Mouse (Mus musculus): Measurements from ENCODE around the gene Sorcs1. TPM values are rescaled to one million over a fixed set of nuclear protein-coding genes. Genes with fewer than 3 reads are reported as not detected.

Gene Sorcs1
- polyA plus RNA-seq, 1 experiment from 2014 or later = 2.7 TPM

DNA sequence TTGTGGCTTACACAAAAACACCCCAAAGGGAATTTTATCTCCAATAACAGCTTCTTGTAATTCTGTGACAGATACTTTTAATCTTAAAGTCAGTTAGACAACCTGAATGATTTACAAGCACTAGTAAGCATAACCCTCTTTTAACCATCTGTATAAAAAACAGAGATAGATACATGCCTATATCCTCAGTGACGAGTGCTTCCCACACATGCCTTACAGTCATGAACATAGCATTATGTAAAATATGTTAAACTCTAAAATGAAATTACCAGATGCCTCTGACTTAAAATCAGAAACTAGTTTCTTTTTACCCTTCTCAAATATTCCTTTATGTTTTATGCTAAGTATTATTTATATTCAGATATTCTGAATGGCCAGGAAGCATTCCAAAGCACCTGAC is 175.6 kb downstream of the Sorcs1 start:
- Histone ChIP-seq H3K4me3 (ENCODE audit: low read length) (no peak overlapping the region), H3K4me2 (replicated peaks; ENCODE audit: low read depth, low read length) (no peak overlapping the region), H3K4me1 (ENCODE audit: insufficient read depth, low read length) (0 out of 2 replicates have a peak, but pooled peaks cover 2% of the 10 kb centered on the region), H3K27ac (ENCODE audit: low read length) (no peak overlapping the region), H3K27me3 (ENCODE audit: insufficient read depth, low read length) (no peaks in the 10 kb centered on the region), H3K9ac (replicated peaks; ENCODE audit: low read length) (no peak overlapping the region), H3K9me3 (ENCODE audit: low read length) (no peaks in the 10 kb centered on the region), H3K36me3 (ENCODE audit: insufficient read depth, low read length) (no peaks in the 10 kb centered on the region)
- 86% methylated on average over 1 of the region's 1 CpGs for WGBS
- no peak for ATAC-seq (ENCODE audit: low FRiP score, low TSS enrichment)

GRCm38 (mm10) chr19:50491121-50491520 is 187.3 kb downstream of the Sorcs1 start:
- ATAC-seq (ENCODE audit: low FRiP score, low TSS enrichment) = no peak

DNA sequence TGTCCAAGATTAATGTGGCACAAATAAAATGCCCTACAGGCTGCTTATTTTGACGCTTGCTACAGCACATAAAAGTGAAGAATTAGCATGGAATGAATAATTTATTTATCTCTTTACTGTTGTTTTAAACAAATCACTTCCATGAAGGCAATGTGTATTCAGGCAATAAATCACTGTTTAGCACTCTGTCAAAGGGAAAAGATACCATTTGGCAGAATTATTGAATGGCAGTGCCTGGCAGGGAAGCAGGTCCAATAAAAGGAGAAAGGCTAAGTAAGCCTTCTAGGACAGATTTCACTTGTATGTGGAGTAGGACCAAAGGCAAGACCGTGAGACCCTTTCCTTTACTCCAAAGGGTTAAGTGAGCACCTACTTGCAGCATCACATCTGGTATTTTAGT is 187.7 kb downstream of the Sorcs1 start:
- no peak overlapping the region for H3K27ac ChIP-seq (ENCODE audit: low read length)
- H3K9me3 ChIP-seq (ENCODE audit: low read length) = no peaks in the 10 kb centered on the region
- H3K4me1 ChIP-seq (ENCODE audit: insufficient read depth, low read length) = no peaks in the 10 kb centered on the region
- no peak overlapping the region for H3K4me2 ChIP-seq (replicated peaks; ENCODE audit: low read depth, low read length)
- no peak for ATAC-seq (ENCODE audit: low FRiP score, low TSS enrichment)
- no peak overlapping the region for H3K4me3 ChIP-seq (ENCODE audit: low read length)
- no peak overlapping the region for H3K9ac ChIP-seq (replicated peaks; ENCODE audit: low read length)
- no peaks in the 10 kb centered on the region for H3K36me3 ChIP-seq (ENCODE audit: insufficient read depth, low read length)
- 41% methylated on average over 2 of the region's 2 CpGs for WGBS
- no peaks in the 10 kb centered on the region for H3K27me3 ChIP-seq (ENCODE audit: insufficient read depth, low read length)

More at GRCm38 (mm10) chr19:50491121-50491520, 187.3 kb downstream of the Sorcs1 start:
- Histone ChIP-seq H3K27ac (ENCODE audit: low read length) (no peak overlapping the region), H3K27me3 (ENCODE audit: insufficient read depth, low read length) (no peaks in the 10 kb centered on the region), H3K9ac (replicated peaks; ENCODE audit: low read length) (no peak overlapping the region), H3K4me1 (ENCODE audit: insufficient read depth, low read length) (no peaks in the 10 kb centered on the region), H3K4me2 (replicated peaks; ENCODE audit: low read depth, low read length) (no peak overlapping the region), H3K36me3 (ENCODE audit: insufficient read depth, low read length) (no peaks in the 10 kb centered on the region), H3K4me3 (ENCODE audit: low read length) (no peak overlapping the region), H3K9me3 (ENCODE audit: low read length) (no peaks in the 10 kb centered on the region)
- WGBS = 91% methylated on average over 3 of the region's 3 CpGs

GRCm38 (mm10) chr19:50489786-50490185 is 188.7 kb downstream of the Sorcs1 start:
- H3K27ac ChIP-seq (ENCODE audit: low read length) = no peak overlapping the region
- no peak overlapping the region for H3K4me3 ChIP-seq (ENCODE audit: low read length)
- ATAC-seq (ENCODE audit: low FRiP score, low TSS enrichment) = no peak
- H3K4me2 ChIP-seq (replicated peaks; ENCODE audit: low read depth, low read length) = no peak overlapping the region
- no peaks in the 10 kb centered on the region for H3K27me3 ChIP-seq (ENCODE audit: insufficient read depth, low read length)
- H3K9ac ChIP-seq (replicated peaks; ENCODE audit: low read length) = no peak overlapping the region
- H3K4me1 ChIP-seq (ENCODE audit: insufficient read depth, low read length) = no peaks in the 10 kb centered on the region
- no peaks in the 10 kb centered on the region for H3K9me3 ChIP-seq (ENCODE audit: low read length)
- no peaks in the 10 kb centered on the region for H3K36me3 ChIP-seq (ENCODE audit: insufficient read depth, low read length)
- WGBS = 69% methylated on average over 3 of the region's 3 CpGs

DNA sequence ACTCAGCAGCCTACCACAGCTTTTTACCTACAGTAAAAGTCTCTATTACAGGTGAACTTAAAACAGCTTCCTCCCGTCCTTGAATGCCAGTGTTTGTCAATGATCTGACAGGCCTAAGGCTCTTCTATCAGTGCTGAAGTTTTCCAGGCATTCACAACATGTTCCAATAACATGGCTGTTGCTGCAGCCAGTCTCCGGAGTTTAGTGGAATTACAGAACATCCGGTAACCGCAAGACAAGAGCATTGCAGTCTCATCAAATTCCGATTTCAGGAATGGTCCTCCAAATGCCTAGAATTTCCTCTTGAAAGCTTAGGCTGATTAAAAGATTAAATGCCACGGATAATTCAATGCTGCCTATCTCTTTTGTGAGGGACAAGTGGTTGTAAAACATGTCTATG is 190.0 kb downstream of the Sorcs1 start:
- Histone ChIP-seq H3K9me3 (ENCODE audit: low read length) (no peaks in the 10 kb centered on the region), H3K4me3 (ENCODE audit: low read length) (no peak overlapping the region), H3K27me3 (ENCODE audit: insufficient read depth, low read length) (no peaks in the 10 kb centered on the region), H3K36me3 (ENCODE audit: insufficient read depth, low read length) (no peaks in the 10 kb centered on the region), H3K27ac (ENCODE audit: low read length) (no peak overlapping the region), H3K4me2 (replicated peaks; ENCODE audit: low read depth, low read length) (no peak overlapping the region), H3K9ac (replicated peaks; ENCODE audit: low read length) (no peak overlapping the region), H3K4me1 (ENCODE audit: insufficient read depth, low read length) (no peaks in the 10 kb centered on the region)
- WGBS = 75% methylated on average over 6 of the region's 6 CpGs
- no peak for ATAC-seq (ENCODE audit: low FRiP score, low TSS enrichment)

GRCm38 (mm10) chr19:50487768-50488167 is 190.7 kb downstream of the Sorcs1 start:
- Histone ChIP-seq H3K27me3 (ENCODE audit: insufficient read depth, low read length) (no peaks in the 10 kb centered on the region), H3K9ac (replicated peaks; ENCODE audit: low read length) (no peak overlapping the region), H3K9me3 (ENCODE audit: low read length) (no peaks in the 10 kb centered on the region), H3K4me1 (ENCODE audit: insufficient read depth, low read length) (no peaks in the 10 kb centered on the region), H3K4me3 (ENCODE audit: low read length) (no peak overlapping the region), H3K36me3 (ENCODE audit: insufficient read depth, low read length) (no peaks in the 10 kb centered on the region), H3K27ac (ENCODE audit: low read length) (no peak overlapping the region), H3K4me2 (replicated peaks; ENCODE audit: low read depth, low read length) (no peak overlapping the region)
- no peak for ATAC-seq (ENCODE audit: low FRiP score, low TSS enrichment)
- 59% methylated on average over 11 of the region's 11 CpGs for whole genome bisulfite sequencing

DNA sequence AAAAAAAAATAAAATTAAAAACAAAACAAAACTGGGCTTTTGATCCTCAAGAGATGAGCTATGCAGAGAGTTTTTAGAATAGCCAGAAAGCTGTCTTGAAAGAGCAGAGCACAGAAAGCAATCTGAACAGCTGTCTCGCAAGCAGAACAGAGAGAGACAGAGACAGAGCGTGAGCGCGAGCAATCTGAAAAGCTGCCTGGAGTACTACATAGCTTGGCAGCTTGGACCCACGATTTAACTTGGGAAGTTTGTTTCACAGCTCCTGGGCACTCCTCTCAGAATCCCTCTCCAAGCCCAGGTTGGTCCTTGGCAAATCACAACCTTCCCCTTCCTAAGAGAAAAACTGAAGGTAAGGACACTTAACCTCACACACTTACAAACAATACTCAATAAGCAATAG is 192.1 kb downstream of the Sorcs1 start:
- H3K9me3 ChIP-seq (ENCODE audit: low read length) = no peaks in the 10 kb centered on the region
- no peaks in the 10 kb centered on the region for H3K36me3 ChIP-seq (ENCODE audit: insufficient read depth, low read length)
- H3K4me1 ChIP-seq (ENCODE audit: insufficient read depth, low read length) = no peaks in the 10 kb centered on the region
- H3K4me3 ChIP-seq (ENCODE audit: low read length) = no peak overlapping the region
- no peaks in the 10 kb centered on the region for H3K27me3 ChIP-seq (ENCODE audit: insufficient read depth, low read length)
- H3K9ac ChIP-seq (replicated peaks; ENCODE audit: low read length) = no peak overlapping the region
- no peak for ATAC-seq (ENCODE audit: low FRiP score, low TSS enrichment)
- H3K27ac ChIP-seq (ENCODE audit: low read length) = no peak overlapping the region
- 89% methylated on average over 5 of the region's 5 CpGs for WGBS
- no peak overlapping the region for H3K4me2 ChIP-seq (replicated peaks; ENCODE audit: low read depth, low read length)

DNA sequence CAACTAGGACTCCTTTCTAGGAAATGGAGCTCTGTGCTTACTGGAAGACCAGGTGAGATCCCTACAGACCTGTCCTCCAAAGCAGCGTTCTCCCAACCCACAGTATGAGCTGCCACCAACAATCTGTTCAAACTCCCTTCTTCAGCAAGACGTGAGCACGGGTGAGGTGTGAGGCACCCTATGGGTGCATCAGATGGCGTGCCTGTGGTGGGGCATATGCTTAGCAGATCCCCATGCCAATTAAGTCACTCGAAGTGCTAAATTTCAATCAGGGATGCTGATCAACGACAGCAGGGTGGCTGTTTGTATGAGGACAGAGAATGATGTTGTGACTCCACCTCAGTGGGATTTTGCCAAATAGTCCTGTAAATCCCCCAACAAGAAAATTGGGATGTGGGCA is 201.7 kb downstream of the Sorcs1 start:
- Histone ChIP-seq H3K4me1 (ENCODE audit: insufficient read depth, low read length) (no peaks in the 10 kb centered on the region), H3K4me2 (replicated peaks; ENCODE audit: low read depth, low read length) (no peak overlapping the region), H3K9me3 (ENCODE audit: low read length) (no peaks in the 10 kb centered on the region), H3K36me3 (ENCODE audit: insufficient read depth, low read length) (no peaks in the 10 kb centered on the region), H3K27me3 (ENCODE audit: insufficient read depth, low read length) (no peaks in the 10 kb centered on the region), H3K27ac (ENCODE audit: low read length) (no peak overlapping the region), H3K9ac (replicated peaks; ENCODE audit: low read length) (no peak overlapping the region), H3K4me3 (ENCODE audit: low read length) (no peak overlapping the region)
- no peak for ATAC-seq (ENCODE audit: low FRiP score, low TSS enrichment)
- 91% methylated on average over 6 of the region's 6 CpGs for WGBS

DNA sequence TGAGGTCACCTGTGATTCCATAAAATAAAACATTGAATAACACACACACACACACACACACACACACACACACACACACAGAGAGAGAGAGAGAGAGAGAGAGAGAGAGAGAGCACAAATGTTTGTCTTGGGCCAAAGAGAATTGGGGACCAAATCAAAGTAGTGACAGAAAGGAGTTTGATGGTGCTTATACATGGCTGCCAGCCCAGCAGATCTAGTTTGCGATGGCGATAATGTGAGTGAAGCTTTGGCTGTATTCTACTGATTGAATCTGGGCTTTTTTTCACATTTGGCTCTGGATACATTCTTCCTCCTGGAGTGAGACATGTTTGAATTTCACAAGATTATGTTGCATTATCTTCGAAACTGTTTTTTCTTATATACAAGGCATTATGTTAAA is 209.9 kb downstream of the Sorcs1 start:
- Histone ChIP-seq H3K9me3 (ENCODE audit: low read length) (no peaks in the 10 kb centered on the region), H3K27me3 (ENCODE audit: insufficient read depth, low read length) (no peaks in the 10 kb centered on the region), H3K4me1 (ENCODE audit: insufficient read depth, low read length) (no peaks in the 10 kb centered on the region; the same call in 1 of the 2 replicates), H3K4me3 (ENCODE audit: low read length) (no peak overlapping the region), H3K36me3 (ENCODE audit: insufficient read depth, low read length) (no peaks in the 10 kb centered on the region), H3K4me2 (replicated peaks; ENCODE audit: low read depth, low read length) (no peak overlapping the region), H3K27ac (ENCODE audit: low read length) (no peak overlapping the region), H3K9ac (replicated peaks; ENCODE audit: low read length) (no peak overlapping the region)
- ATAC-seq (ENCODE audit: low FRiP score, low TSS enrichment) = no peak
- whole genome bisulfite sequencing = 93% methylated on average over 3 of the region's 3 CpGs

DNA sequence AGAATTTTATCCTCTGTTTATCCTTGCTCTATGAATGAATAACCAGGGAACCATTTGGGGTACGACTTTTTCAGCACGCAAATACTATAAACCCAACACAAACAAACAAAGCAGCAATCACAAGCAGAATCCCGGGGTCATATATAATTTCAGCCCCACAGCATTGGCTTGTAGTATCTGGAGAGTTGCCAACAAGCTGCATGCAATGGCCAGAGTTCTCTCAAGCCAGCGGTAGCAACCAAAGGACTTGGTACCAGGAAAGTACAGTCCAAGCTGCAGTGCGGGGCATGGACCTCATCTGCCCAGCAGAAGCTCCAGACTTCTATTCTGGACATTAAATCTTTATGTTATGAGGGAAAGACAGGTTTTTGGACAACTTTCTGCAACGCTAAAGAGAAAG is 213.6 kb downstream of the Sorcs1 start:
- Histone ChIP-seq H3K4me2 (replicated peaks; ENCODE audit: low read depth, low read length) (no peak overlapping the region), H3K4me3 (ENCODE audit: low read length) (no peak overlapping the region), H3K27me3 (ENCODE audit: insufficient read depth, low read length) (no peaks in the 10 kb centered on the region), H3K36me3 (ENCODE audit: insufficient read depth, low read length) (no peaks in the 10 kb centered on the region), H3K27ac (ENCODE audit: low read length) (no peak overlapping the region), H3K9ac (replicated peaks; ENCODE audit: low read length) (no peak overlapping the region), H3K4me1 (ENCODE audit: insufficient read depth, low read length) (no peaks in the 10 kb centered on the region; the same call in 1 of the 2 replicates), H3K9me3 (ENCODE audit: low read length) (no peaks in the 10 kb centered on the region)
- ATAC-seq (ENCODE audit: low FRiP score, low TSS enrichment) = no peak
- WGBS = 57% methylated on average over 6 of the region's 6 CpGs

All from kidney, embryonic 16.5 days (tissue).